Mouse (Mus musculus): ENCODE results near the gene Ank2.

Gene Ank2

GRCm38 (mm10) chr3:127172697-127173096, 326.5 kb downstream of the Ank2 start:
- peak; percentile 30 for DNase-seq (ENCODE audit: low spot score)

DNA sequence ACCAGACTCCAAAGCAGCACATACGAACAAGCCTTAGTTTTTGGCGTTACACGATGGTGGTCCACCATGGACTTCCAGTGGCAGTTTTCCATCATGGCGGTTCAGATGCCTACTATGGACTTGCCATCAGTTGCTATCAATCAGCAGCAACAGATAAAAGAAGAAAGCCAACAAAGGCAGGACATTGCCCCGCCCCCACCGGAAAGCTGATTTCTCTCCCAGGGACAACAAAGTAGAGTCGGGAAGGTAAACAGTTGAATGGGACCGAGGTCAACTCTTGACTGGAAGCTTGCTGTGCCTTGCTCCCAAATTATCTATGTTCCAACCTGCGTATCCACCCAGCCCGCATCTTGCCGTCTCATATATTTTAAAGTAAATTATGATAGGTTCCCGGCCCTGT, 328.9 kb downstream of the Ank2 start:
- no peak for DNase-seq (ENCODE audit: low spot score)

DNA sequence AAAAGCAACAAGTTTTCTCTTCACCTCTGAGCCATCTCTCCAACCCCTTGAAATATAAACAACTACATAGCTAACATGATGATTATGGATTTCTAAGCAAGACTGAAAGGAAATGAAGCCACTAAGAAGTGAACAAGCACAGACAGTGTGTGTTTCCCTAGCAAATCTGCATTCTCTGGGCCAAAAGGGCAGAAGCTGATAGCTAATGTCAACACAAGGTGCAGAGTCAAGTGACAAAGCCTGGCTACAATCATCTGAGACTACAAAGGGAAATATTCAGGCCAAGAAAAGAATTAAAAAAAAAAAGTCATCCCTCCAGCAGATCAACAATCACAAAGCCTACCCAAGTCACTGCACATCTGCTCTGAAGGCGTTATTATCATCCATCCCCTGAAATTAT, 330.0 kb downstream of the Ank2 start:
- DNase-seq (ENCODE audit: low spot score), result no peak

GRCm38 (mm10) chr3:127163749-127164148, 335.4 kb downstream of the Ank2 start:
- no peak for DNase-seq (ENCODE audit: low spot score)

- DNase-seq (ENCODE audit: low spot score), result no peak
Measured at GRCm38 (mm10) chr3:127161998-127162712, 337.0 kb downstream of the Ank2 start.

GRCm38 (mm10) chr3:127161085-127161837, 337.9 kb downstream of the Ank2 start:
- DNase-seq (ENCODE audit: low spot score), result no peak

GRCm38 (mm10) chr3:127157706-127158105, 341.4 kb downstream of the Ank2 start:
- no peak for DNase-seq (ENCODE audit: low spot score)

- no peak for DNase-seq (ENCODE audit: low spot score)
Measured at GRCm38 (mm10) chr3:127156080-127156479, 343.1 kb downstream of the Ank2 start.

GRCm38 (mm10) chr3:127153861-127154260, 345.3 kb downstream of the Ank2 start:
- DNase-seq (ENCODE audit: low spot score), result no peak

- no peak for DNase-seq (ENCODE audit: low spot score)
Measured at GRCm38 (mm10) chr3:127153443-127153842, 345.7 kb downstream of the Ank2 start.

GRCm38 (mm10) chr3:127148648-127149047, 350.5 kb downstream of the Ank2 start:
- DNase-seq (ENCODE audit: low spot score), result no peak

DNA sequence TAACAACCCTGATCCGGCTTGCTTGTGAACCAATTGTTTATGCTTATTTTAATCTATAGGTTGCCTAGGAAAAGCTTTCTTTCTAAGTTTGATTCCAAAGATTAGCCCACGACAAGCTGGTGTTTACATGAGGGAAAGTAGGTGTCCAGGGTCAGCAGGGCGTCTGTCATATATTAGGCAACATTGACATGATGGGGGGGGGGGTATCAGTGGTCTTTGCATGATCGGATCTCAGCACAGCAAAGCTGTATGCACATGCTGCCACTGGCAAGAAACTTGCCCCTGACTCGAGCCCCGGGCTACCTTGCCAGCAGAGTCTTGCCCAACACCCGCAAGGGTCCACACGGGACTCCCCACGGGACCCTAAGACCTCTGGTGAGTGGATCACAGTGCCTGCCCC, 358.6 kb downstream of the Ank2 start:
- DNase-seq (ENCODE audit: low spot score), result no peak

- DNase-seq (ENCODE audit: low spot score), result no peak
Measured at GRCm38 (mm10) chr3:127139638-127140037, 359.5 kb downstream of the Ank2 start.

- no peak for DNase-seq (ENCODE audit: low spot score)
Measured at GRCm38 (mm10) chr3:127137508-127137907, 361.6 kb downstream of the Ank2 start.

GRCm38 (mm10) chr3:127134062-127134461, 365.1 kb downstream of the Ank2 start:
- no peak for DNase-seq (ENCODE audit: low spot score)

DNA sequence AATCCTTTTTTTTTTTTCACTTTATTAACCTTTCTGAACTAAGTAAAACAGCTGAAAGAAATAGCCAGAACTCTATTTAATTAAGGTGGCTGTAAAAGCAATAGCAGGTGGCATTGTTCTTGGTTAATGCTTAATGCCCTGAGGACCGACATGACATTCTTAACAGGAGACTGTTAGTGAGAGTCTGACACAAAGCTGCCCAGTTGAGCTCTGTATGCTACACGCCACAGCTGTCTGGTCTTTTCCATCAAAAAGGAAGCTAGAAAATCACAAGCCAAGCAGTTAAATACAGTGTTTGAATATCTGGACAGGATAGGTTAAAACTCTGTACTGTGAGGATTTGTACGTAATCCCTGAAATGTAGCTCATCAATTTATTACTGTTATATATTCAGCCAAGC, 368.1 kb downstream of the Ank2 start:
- no peak for DNase-seq (ENCODE audit: low spot score)

- no peak for DNase-seq (ENCODE audit: low spot score)
Measured at GRCm38 (mm10) chr3:127130167-127130770, 368.9 kb downstream of the Ank2 start.

DNA sequence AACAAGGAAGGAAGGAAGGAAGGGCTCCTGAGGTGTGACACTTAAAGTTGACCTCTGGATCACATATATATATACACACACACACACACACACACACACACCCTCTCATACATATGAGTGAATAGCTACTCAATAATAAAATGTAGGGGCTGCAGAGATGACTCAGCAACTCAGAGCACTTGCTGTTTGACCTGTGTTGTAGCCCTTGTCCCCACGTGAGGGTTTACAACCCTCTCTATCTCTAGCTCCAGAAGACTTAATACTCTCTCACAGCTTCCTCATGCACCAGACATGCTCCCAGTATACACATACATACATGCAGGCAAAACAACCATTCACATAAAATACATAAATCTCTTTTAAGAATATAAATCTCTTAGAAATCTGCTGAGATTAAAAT, 369.4 kb downstream of the Ank2 start:
- no peak for DNase-seq (ENCODE audit: low spot score)

GRCm38 (mm10) chr3:127127611-127128010, 371.5 kb downstream of the Ank2 start:
- no peak for DNase-seq (ENCODE audit: low spot score)

- no peak for DNase-seq (ENCODE audit: low spot score)
Measured at GRCm38 (mm10) chr3:127126220-127126619, 372.9 kb downstream of the Ank2 start.

DNA sequence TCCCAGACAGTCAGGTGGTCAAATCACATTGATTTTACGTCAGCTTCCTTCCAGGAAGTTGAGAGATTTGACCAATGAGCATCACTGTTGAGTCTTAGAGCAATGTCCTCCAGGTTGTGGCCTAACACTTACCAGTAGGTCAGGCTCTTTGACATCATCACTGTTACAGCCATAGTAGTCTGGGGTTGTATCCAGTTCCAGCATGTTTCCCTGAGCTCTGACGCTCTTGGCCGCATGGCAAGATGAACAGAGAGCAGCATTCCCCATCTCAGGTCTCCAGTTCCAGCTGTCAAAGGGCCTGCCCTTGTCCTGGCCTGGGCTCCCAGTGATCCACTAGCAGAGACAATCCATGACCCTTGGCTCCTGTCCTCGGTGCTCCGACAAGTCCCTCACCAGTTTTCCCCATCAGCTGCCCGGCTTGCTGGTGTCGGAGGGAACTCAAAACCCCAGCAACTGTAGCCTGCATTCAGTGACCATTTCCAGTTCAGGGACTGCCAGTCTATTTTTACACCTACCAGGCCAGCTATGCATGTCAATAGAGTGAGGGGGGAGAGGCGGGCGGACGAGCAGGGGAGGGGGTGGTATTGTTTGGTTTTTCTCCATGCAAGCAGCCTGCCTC, 374.7 kb downstream of the Ank2 start:
- peak; percentile 18 for DNase-seq (ENCODE audit: low spot score)

DNA sequence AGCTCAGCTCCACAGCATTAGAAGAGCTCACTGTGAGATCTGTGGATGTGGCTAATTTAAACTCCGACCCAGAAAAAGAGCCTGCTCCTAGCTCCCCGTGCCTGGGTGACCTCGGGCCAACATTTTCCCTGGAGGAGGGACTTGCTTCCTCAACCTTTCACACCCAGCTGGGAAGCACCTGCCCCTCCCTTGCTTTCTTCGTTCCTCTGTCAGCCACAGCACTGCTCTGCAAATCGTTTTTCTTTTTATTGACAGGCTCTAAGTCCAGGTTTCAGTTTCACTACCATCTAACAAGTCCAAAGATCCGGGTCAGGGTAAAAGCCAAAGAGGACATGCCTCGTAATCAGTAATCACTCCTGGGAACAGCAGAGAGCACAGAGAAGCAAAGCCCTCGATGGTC, 375.8 kb downstream of the Ank2 start:
- DNase-seq (ENCODE audit: low spot score), result peak; percentile 82

- peak; percentile 47 for DNase-seq (ENCODE audit: low spot score)
Measured at GRCm38 (mm10) chr3:127118777-127119176, 380.4 kb downstream of the Ank2 start.

Measured in adipocyte (in vitro differentiated cells).